Mouse (Mus musculus) Muller cell, postnatal 12 days (primary cell): ENCODE results near the gene Tbc1d22a.

ENCODE experiments used
- DNase-seq: peaks from one replicate; pipeline ENCODE4 v3.0.0-alpha.2; 2015; ENCODE audit errors: inconsistent ontology term

Gene Tbc1d22a

DNA sequence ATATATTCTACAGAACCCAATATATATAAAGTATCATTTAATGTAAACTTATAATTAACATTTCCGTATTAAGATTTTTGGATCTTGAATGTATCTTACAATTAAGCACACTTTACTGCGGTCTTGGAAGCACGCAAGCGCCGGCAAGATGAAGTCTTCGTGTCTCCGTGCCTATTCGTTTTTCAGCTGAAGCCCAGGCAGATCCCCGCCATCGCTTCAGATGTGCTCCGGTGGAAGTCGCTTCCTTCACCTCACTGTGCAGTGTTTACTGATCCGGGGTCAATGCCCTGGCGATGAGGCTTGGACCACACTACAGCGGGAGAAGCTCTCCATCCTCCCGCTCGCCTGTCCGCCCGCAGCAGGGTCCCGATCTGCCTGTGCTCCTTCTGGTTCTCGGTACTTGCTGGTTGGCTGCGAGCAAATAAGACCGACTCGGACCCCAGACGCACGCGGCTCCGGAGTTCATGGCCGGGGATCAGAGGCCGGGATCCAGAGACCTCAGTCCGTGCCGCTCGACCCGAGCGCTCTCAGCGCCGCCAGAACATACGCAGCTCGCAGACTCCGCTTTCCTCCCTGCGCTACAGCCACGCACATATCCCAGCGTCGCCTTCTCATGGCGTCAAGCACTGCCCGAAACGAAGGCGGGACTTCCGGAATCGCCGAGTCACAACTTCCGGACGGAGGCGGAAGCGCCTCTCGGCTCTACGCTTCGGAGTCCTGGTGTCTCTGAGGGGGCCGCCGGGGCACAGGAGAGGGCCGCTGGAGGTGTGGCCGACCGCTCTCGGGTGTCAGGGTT, at the start of gene Tbc1d22a:
Gene Tbc1d22a, plus strand, starts transcription at position 707 of the 796 bp plus-strand sequence.
- peak; percentile 88 for DNase-seq

DNA sequence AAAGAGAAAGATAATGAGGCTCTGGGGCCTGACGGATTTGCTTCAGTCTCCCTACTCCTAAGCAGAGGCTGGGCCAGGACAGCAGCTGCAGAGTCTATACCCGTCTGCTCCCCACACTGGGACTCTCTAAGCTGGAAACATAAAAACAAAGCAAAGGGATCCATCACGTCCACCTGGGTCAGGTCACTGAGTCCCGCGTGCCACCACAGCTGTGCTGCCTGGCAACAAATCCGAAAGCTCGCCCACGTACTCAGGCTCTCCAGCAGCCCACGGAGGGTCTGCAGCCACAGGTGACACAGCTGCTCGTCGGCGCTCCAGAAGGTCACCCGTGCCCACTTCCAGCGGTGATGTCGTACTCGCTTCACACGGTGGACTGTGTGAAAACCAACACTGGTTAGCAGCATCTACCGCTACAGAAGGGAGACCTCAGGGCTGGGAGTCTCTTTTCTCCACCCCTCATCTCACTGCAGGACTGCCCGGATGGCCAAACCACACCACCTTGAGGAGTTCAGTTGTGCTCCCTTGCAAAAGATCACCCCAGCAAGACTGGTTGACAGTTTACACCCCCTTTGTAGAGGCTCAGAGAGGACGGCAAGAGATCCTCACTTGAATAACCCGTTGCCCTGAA, 49.4 kb upstream of the Tbc1d22a start:
- DNase-seq: no peak

DNA sequence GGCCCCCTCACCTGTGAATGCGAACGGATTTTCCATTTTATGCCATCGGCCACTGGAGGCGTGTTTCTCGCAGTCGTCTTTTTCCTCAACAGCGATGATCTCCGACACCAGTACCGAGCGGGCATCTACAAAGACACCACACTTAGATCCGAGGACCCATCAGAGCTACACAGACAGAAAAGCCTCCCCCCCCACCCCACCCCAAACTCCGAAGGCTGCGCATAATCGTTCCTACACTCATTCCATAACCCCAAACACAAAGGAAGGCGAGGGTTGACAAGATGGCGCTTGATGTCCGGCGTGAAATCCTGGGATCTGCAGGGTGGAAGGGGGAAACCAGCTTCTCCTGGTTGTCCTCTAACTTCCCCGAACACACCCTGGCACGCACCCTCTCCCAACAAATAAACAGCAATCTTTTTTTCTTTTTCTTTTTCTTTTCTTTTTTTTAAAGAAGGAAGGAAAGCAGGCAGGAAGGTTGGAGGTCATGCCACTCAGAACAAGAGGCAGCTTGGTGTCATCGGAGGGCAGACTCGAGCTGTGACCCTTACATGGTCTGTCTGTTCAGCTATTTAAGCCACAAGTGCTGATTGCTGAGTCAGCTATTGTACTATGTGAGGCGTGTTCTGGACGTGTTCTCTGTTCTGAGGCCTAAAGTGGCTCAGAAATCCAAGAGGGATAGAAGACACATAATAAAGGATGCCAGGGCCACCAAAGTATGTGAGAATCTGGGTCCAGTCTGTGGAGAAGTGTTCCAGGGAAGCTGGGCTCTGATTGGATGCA, 48.3 kb upstream of the Tbc1d22a start:
- DNase-seq: no peak

- no peak for DNase-seq
These were observed 47.1 kb upstream of the Tbc1d22a start for GRCm38 (mm10) chr15:86167032-86167655.

GRCm38 (mm10) chr15:86167787-86168504, 46.3 kb upstream of the Tbc1d22a start:
- DNase-seq: no peak

- DNase-seq: peak; percentile 82
These were observed 45.8 kb upstream of the Tbc1d22a start for GRCm38 (mm10) chr15:86168505-86168867.

DNA sequence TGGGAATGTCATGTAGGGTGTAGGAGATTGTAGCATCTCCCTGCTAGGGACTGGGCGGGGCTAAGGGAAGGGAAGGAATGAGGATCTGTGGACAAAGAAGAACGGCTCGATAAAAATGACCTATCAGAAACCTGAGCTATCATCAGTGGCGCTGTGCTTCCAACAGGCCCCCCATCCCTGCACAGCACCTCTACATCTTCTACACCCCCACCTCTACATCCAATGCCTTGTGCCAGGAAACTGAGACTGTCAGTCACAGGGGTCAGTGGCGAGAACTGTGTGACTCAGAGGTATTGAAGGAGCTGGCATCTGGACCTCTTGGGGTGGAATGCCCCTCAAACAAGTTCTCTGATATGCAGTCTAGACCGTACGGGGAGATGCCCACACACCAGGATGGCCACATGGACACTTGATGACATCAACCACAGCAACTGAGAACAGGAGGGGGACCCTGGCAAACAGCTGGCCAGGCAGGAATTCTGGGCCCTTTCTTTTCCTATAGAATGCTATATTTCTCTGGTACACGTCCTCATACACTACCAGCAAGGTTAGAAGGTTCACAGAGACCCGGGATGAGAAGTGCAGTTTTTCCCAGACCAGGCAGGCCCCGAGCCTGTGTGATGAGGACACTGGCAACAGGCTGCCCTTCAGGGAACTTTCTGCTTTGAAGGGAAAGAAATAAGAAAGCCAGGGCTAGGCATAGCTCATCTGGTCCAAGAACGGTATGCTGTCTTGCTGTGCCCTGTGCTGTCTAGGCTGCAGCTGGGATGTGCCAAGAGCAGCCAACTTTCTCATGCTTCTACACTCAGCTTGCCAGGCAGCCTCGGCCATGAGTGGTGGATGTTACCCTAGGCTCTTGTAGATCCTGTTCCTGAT, 45.1 kb upstream of the Tbc1d22a start:
- peak; percentile 63 for DNase-seq

GRCm38 (mm10) chr15:86169817-86170110, 44.5 kb upstream of the Tbc1d22a start:
- DNase-seq: peak; percentile 82

DNA sequence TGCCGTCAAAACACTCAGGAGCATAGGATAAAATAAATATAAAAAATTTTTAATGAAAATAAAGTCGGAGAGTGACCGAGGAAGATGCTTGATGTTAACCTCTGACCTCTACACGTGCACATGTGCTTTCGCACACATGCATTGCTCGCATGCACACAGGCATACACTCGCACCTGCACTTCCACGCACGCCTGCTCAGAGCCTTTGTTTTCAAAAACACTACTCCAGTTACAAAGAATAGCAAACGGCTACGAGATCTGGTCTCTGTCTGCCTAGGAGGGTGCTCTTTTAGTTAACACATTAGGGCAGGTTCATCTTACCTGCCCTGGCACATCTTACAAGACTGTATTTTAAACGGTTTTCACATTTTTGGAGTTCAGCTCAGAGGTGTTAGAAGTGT, 42.9 kb upstream of the Tbc1d22a start:
- DNase-seq: no peak

- DNase-seq: peak; percentile 59
These were observed 42.1 kb upstream of the Tbc1d22a start for GRCm38 (mm10) chr15:86172124-86172523.

GRCm38 (mm10) chr15:86172526-86172925, 41.7 kb upstream of the Tbc1d22a start:
- no peak for DNase-seq

DNA sequence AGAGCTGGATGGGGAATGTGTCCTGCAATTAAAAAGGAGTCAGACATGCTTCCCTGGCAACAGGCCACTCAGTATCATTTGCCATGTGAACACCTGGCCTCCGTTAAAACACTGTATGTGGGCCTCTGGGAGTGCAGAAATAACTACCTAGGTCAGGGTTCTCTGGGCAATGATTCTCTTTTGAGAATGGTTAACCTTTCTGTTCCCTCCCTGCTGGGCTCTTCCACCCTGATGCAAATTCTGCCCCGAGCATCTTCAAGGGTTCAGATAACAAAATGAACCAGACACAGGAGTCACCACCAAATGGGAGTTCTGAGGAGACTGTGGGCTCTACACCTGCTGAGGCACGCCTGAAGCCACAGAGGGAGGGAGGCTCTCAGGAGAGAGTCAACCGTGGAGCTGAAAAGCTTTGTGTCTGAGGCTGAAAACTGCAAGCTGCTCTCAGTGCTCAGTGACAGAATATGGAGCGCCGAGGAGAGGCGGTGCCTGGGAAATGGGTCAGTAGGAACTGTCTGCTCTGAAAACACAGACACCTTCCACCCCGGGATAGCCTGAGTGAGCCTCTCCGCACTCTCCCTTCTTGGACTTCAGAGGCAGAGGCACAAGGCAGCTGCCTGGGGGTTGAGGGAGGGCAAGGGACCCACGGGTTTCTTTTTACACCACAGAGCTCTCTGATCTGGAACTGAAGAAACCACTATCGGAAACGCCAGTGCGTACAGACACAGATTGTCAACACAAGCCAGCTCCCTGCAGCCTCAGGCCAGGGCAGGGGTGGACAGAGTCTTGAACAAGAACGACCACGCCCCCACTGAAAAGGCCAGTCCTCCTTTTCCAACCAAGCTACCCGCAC, 40.9 kb upstream of the Tbc1d22a start:
- DNase-seq: peak; percentile 38

GRCm38 (mm10) chr15:86175253-86176050, 38.8 kb upstream of the Tbc1d22a start:
- DNase-seq: no peak

DNA sequence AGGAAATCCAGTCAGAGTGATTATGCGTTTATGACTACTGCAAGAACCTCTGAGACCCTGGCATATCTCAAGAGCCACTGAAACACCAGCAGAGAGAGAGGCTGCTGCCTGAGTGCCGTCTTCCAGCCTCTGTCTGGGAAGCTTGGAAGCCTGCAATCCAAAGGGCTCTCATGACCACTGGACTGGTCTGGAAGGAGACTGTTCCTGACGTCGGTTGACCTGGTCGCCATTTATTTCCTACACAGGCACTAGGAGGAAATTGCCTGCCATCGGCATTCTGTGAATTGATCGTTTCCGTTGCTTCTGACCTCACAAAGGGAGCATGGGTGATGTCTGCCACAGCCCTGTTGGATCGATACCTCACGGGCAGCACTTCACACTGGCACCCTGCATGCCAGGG, 38.1 kb upstream of the Tbc1d22a start:
- DNase-seq: no peak

DNA sequence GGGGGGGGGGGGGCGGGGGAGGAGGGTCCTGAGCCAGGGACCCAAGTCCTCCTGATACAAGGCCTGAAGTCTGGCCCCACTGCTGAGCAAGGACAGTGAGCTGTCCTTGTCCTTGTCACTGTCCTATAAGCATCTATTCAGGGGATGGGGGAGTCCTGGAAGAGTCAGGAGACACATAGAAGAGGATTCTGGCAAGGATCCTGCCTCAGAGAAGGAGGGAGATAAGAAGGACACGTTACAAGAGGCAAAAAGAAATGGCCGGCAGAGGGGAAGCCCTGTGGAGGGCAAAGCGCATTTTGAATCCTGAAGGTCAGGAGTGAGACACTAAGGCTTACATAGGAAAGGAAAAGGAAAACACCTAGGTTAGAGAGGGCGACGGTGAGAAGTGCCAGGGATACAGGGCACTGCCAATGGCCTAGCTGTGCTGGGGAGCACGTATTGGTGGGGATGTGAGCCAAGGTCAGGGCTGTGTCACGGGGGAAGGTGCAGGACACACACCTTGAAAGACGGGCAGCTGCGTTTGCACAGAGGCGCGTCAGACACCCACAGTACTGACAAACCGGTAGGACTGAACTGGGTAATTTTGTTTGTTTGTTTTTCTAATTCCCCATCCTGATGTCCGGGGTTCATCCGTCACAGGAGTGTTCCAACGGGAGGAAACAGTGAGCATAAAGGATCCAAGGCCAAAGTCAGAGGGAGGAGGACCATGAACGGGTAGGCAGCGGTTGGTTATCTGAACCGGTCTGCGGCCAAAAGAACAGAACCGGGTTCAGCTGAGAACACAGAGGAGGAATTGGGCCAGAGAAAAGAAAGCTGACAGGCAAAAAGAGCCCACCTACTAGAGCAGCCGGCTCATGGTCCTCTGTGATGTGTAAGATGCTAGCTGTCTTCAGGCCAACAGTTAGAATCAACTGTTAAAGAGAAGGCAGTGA, 37.2 kb upstream of the Tbc1d22a start:
- DNase-seq: no peak

- peak; percentile 80 for DNase-seq
These were observed 36.5 kb upstream of the Tbc1d22a start for GRCm38 (mm10) chr15:86177703-86178251.

DNA sequence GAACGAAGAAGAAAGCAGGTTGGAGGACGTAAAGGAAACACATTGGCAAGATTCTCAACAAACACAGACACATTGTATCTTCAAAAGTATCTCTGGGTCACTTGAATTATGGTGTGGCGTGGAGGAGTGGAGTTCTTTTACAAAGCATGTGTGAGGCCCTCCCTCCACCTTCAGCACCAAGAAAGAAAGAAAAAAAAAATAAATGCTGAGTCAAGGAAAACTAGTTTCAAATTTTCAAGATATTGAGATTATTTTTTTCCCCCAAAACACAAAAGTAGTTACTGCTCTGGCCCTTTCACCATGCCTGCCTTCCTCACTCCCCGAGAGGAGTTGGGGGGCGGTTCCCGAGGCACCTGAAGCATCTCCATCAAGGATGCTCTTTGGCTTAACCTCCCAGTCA, 35.7 kb upstream of the Tbc1d22a start:
- DNase-seq: no peak
